In genomic region chr3:30284094-30284493, GRCm38 (mm10) we compare ENCODE assay signal across 15 mouse cellular contexts.
"Had no signal": no experiment of that assay in that cellular context is flagged by ENCODE, and none has a peak within 500 bp of the region (broad histone marks: within the 10 kb centered on the region; RNA-seq: fewer than 3 reads in every experiment).

No protein-coding gene starts in this region.

- H3K9ac ChIP-seq: hindbrain, embryonic 15.5 days; liver, embryonic 15.5 days; midbrain, embryonic 15.5 days; neural tube, embryonic 12.5 days had no signal

- H3K4me1 ChIP-seq: liver, embryonic 15.5 days; megakaryocyte, embryonic 14.5 days had no signal

- H3K27me3 ChIP-seq: hindbrain, embryonic 15.5 days; liver, embryonic 15.5 days; megakaryocyte, embryonic 14.5 days; midbrain, embryonic 15.5 days; neural tube, embryonic 12.5 days had no signal

- ATAC-seq: midbrain, embryonic 15.5 days had no signal

- H3K4me2 ChIP-seq: hindbrain, embryonic 15.5 days; liver, embryonic 11.5 days; liver, embryonic 15.5 days; midbrain, embryonic 11.5 days; midbrain, embryonic 15.5 days; neural tube, embryonic 12.5 days had no signal

- H3K4me3 ChIP-seq: hindbrain, embryonic 15.5 days; layer of hippocampus, adult 2 months; liver, embryonic 15.5 days; megakaryocyte, embryonic 14.5 days; midbrain, embryonic 15.5 days; neural tube, embryonic 12.5 days had no signal

- H3K27ac ChIP-seq: hindbrain, embryonic 15.5 days; layer of hippocampus, adult 2 months; liver, embryonic 15.5 days; macrophage; midbrain, embryonic 15.5 days; neural tube, embryonic 12.5 days had no signal

- DNase-seq: kidney, adult 18-20 months; kidney, postnatal 10 days; kidney, postnatal 4 days; spleen, adult 18-20 months; thymus, adult 18-20 months; thymus, postnatal 4 days had no signal

- H3K36me3 ChIP-seq: hindbrain, embryonic 15.5 days; liver, embryonic 15.5 days; midbrain, embryonic 15.5 days; neural tube, embryonic 12.5 days had no signal

- H3K9me3 ChIP-seq: hindbrain, embryonic 15.5 days; liver, embryonic 15.5 days; megakaryocyte, embryonic 14.5 days; midbrain, embryonic 15.5 days; neural tube, embryonic 12.5 days had no signal
